Mouse (Mus musculus) limb, embryonic 11.5 days (tissue): Measurements from ENCODE around the gene Trafd1. TPM values are rescaled to one million over a fixed set of nuclear protein-coding genes. Genes with fewer than 3 reads are reported as not detected.

Experiments used
- polyA plus RNA-seq: library from polyadenylated mRNA; unstranded; fragments of >200 nt; fragmentation: Nextera tagmentation; extraction: Ambion mirVana; gene quantifications from 2 replicates; pipeline ENCODE4 v1.2.1, GENCODE M21; 2014

Trafd1 gene
- polyA plus RNA-seq, 1 experiment from 2014 or later, result 59.7 TPM

Other genes with a start within 250 kb of the Trafd1 start
- gene Ptpn11, start 194.2 kb downstream of the Trafd1 start, polyA plus RNA-seq, result 25.3 and 27.5 TPM in 2 replicates
- gene Rpl6, start 181.2 kb downstream of the Trafd1 start, polyA plus RNA-seq, result 801 and 821 TPM in 2 replicates
- gene Hectd4, start 165.4 kb downstream of the Trafd1 start, polyA plus RNA-seq, result 6.5 and 6.6 TPM in 2 replicates
- gene Naa25, start 12.3 kb upstream of the Trafd1 start, polyA plus RNA-seq, result 42.6 and 47.0 TPM in 2 replicates
- 0.99 and 1.1 TPM in 2 replicates for gene Tmem116, start 66.3 kb upstream of the Trafd1 start, polyA plus RNA-seq
- gene Erp29, start 66.9 kb upstream of the Trafd1 start, polyA plus RNA-seq, result 95.4 and 100 TPM in 2 replicates
- gene Adam1b, start 117.8 kb upstream of the Trafd1 start, polyA plus RNA-seq, result not detected in 2 replicates
- gene Adam1a, start 159.8 kb upstream of the Trafd1 start, polyA plus RNA-seq, result 2.2 and 2.3 TPM in 2 replicates
- not detected in 2 replicates for gene Gm42878, start 159.8 kb upstream of the Trafd1 start, polyA plus RNA-seq
- 54.5 and 57.9 TPM in 2 replicates for gene Mapkapk5, start 160.3 kb upstream of the Trafd1 start, polyA plus RNA-seq
- gene Aldh2, start 208.2 kb upstream of the Trafd1 start, polyA plus RNA-seq, result 80.1 and 111 TPM in 2 replicates
- 2.5 and 3.0 TPM in 2 replicates for gene Acad12, start 233.3 kb upstream of the Trafd1 start, polyA plus RNA-seq